Mouse (Mus musculus) liver, adult 2 months (tissue): ENCODE results near the gene Arsa. TPM values are rescaled to one million over a fixed set of nuclear protein-coding genes. Genes with fewer than 3 reads are reported as not detected.

Source experiments
- DNase-seq: peaks from one replicate; pipeline ENCODE4 v3.0.0-alpha.2; 2011; ENCODE audit warnings: low read depth, low spot score; ENCODE audit errors: extremely low read depth
- H3K27ac ChIP-seq: fragments of 200-500 bp; replicated peaks from 2 replicates; pipeline ENCODE4 v1.5.1; 2012; ENCODE audit warnings: low read depth, mild to moderate bottlenecking, control low read depth, inconsistent platforms, low read length; ENCODE audit not compliant: insufficient read depth
- H3K27me3 ChIP-seq: fragments of 200-500 bp; 2 replicates; pipeline ENCODE4 v1.6.1; 2012; ENCODE audit warnings: mild to moderate bottlenecking, moderate library complexity, low read length, inconsistent platforms; ENCODE audit not compliant: control insufficient read depth, insufficient read depth
- H3K36me3 ChIP-seq: fragments of 200-500 bp; 2 replicates; pipeline ENCODE4 v1.6.1; 2012; ENCODE audit warnings: low read length, inconsistent platforms; ENCODE audit not compliant: control insufficient read depth, insufficient read depth
- H3K4me1 ChIP-seq: fragments of 200-500 bp; 2 replicates; pipeline ENCODE4 v1.6.1; 2011; ENCODE audit warnings: low read length; ENCODE audit not compliant: control insufficient read depth, insufficient read depth
- H3K4me3 ChIP-seq: fragments of 200-500 bp; 2 replicates; pipeline ENCODE4 v1.5.1; 2011; ENCODE audit warnings: low read depth, mild to moderate bottlenecking, control low read depth, low read length, moderate library complexity; ENCODE audit not compliant: insufficient read depth
- H3K79me2 ChIP-seq: fragments of 200-500 bp; 2 replicates; pipeline ENCODE4 v1.6.1; 2012; ENCODE audit warnings: inconsistent platforms, mild to moderate bottlenecking, low read length, moderate library complexity; ENCODE audit not compliant: control insufficient read depth, insufficient read depth
- H3K9ac ChIP-seq: fragments of 200-500 bp; 2 replicates; pipeline ENCODE4 v1.6.1; 2012; ENCODE audit warnings: low read depth, mild to moderate bottlenecking, control low read depth, inconsistent platforms, low read length
- CTCF ChIP-seq: fragments of 200-500 bp; IDR thresholded peaks from 2 replicates; pipeline ENCODE4 v1.5.1; 2011; ENCODE audit warnings: low read depth, low read length, control low read depth
- POLR2A ChIP-seq: fragments of 200-500 bp; IDR thresholded peaks from 2 replicates; pipeline ENCODE4 v1.6.1; 2011; ENCODE audit warnings: low read length, control low read depth; ENCODE audit not compliant: insufficient read depth; ENCODE audit errors: extremely low read depth
- WGBS: fragments of 180-500 bp; shearing (Covaris S2); methylation state at CpG from one replicate; pipeline ENCODE4 v1.1.7; 2018; 5-methylcytosine and 5-hydroxymethylcytosine counted together
- polyA plus RNA-seq: library from polyadenylated mRNA; depleted of rRNA; stranded (reverse); fragments of >200 nt; gene quantifications from 2 replicates; pipeline ENCODE4 v1.2.3, GENCODE M21; 2012; rRNA removed
- total RNA-seq: library from RNA; depleted of rRNA; stranded (reverse); fragments of >200 nt; gene quantifications from 2 replicates; pipeline ENCODE4 v1.2.3, GENCODE M21; 2014; rRNA removed

Arsa gene
- total and polyA plus RNA-seq, 2 experiments, result 4.2 to 29.1 TPM

- peak overlapping the region; percentile 53; the same call in 1 of the 2 replicates for H3K9ac ChIP-seq
- H3K4me1 ChIP-seq, result peaks cover 16% of the 10 kb centered on the region
- H3K36me3 ChIP-seq, result peaks cover 17% of the 10 kb centered on the region
- 0 out of 2 replicates have a peak overlapping the region, but pooled peaks have one; percentile 83 for H3K4me3 ChIP-seq
- DNase-seq, result peak; percentile 74
- WGBS, result 61% methylated on average over 19 of the region's 19 CpGs
- TF ChIP-seq CTCF (no peak), POLR2A (no peak)
- no peaks in the 10 kb centered on the region for H3K27me3 ChIP-seq
- peak overlapping the region; percentile 32 for H3K27ac ChIP-seq
- no peaks in the 10 kb centered on the region for H3K79me2 ChIP-seq
Observed at GRCm38 (mm10) chr15:89428136-89428790, 49.0 kb downstream of the Arsa start.

DNA sequence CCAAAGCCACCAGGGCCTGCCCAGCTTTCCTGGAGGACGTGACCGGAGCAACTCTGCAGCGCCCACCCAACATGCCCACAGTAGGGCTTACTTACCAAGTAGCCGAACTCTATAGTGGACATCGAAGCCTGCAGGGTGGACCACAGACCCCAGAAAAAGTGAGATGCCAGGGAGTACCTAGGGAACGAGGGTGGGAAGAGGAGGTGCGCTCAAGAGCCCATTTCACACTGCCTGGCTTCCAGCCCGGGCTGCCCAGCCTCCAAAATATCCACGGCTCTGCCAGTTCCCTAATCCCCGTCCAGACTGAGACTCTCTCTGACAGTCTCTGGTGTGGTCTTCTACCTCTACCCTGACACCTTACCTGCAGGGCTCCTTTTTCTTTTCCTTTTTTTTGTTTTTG lies 50.5 kb downstream of the Arsa start:
- Histone ChIP-seq H3K27ac (no peak overlapping the region), H3K9ac (no peak overlapping the region), H3K79me2 (no peaks in the 10 kb centered on the region), H3K36me3 (peaks cover 17% of the 10 kb centered on the region), H3K27me3 (no peaks in the 10 kb centered on the region), H3K4me1 (peaks cover 16% of the 10 kb centered on the region), H3K4me3 (no peak overlapping the region)
- 75% methylated on average over 10 of the region's 10 CpGs for WGBS
- TF ChIP-seq POLR2A (no peak), CTCF (no peak)
- DNase-seq, result no peak

GRCm38 (mm10) chr15:89425711-89426121 lies 51.5 kb downstream of the Arsa start, which contains the start of gene Cpt1b:
TSS of gene Cpt1b (minus strand) at chr15:89425863.
- H3K27ac ChIP-seq, result peak within 1 kb of the TSS; percentile 7; the same call in 1 of the 2 replicates
- WGBS, result 40% methylated on average over 6 of the region's 6 CpGs
- peaks cover 17% of the 10 kb centered on the region for H3K36me3 ChIP-seq
- H3K27me3 ChIP-seq, result no peaks in the 10 kb centered on the region
- no peaks in the 10 kb centered on the region for H3K79me2 ChIP-seq
- TF ChIP-seq CTCF, result no peak
- no peak for TF ChIP-seq POLR2A
- peak; percentile 64 for DNase-seq
- peaks cover 12% of the 10 kb centered on the region for H3K4me1 ChIP-seq
- H3K9ac ChIP-seq, result no peak within 1 kb of the TSS
- no peak within 1 kb of the TSS for H3K4me3 ChIP-seq

DNA sequence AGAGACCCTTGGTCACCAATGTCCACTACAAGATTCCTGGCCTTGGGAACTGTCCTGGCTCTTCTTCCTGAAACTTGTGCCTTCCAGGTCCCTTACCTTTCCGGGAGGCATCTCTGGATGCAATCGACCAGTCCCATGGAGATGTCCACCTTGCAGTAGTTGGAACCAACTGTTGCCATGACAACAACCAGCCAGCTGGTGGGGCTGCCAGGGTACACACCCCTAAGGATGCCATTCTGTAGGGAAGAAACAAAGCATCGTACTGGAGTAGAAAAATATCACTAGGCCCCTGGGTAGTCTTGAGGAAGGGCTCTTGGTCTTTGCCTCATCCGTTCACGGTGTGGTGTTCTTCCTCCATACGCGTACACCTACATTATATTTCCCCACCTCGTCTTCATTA lies 52.6 kb downstream of the Arsa start:
- TF ChIP-seq POLR2A (no peak), CTCF (no peak)
- Histone ChIP-seq H3K27me3 (no peaks in the 10 kb centered on the region), H3K36me3 (peaks cover 22% of the 10 kb centered on the region), H3K9ac (no peak overlapping the region), H3K79me2 (no peaks in the 10 kb centered on the region), H3K4me3 (no peak overlapping the region), H3K27ac (no peak overlapping the region), H3K4me1 (peaks cover 12% of the 10 kb centered on the region)
- WGBS, result 92% methylated on average over 8 of the region's 8 CpGs
- no peak for DNase-seq

Other genes starting within 250 kb of the Arsa start
- 22.3 and 32.7 TPM in 2 replicates for gene Sbf1, start 162.1 kb downstream of the Arsa start, total RNA-seq
- 75.5 and 99.0 TPM in 2 replicates for gene Sbf1, start 162.1 kb downstream of the Arsa start, polyA plus RNA-seq
- not detected in 2 replicates for gene Adm2, start 154.7 kb downstream of the Arsa start, total RNA-seq
- not detected in 2 replicates for gene Adm2, start 154.7 kb downstream of the Arsa start, polyA plus RNA-seq
- 0.28 and 0.54 TPM in 2 replicates for gene Miox, start 143.0 kb downstream of the Arsa start, total RNA-seq
- 0.31 and 0.32 TPM in 2 replicates for gene Miox, start 143.0 kb downstream of the Arsa start, polyA plus RNA-seq
- 4.3 and 8.0 TPM in 2 replicates for gene Lmf2, start 121.8 kb downstream of the Arsa start, total RNA-seq
- 20.8 and 21.3 TPM in 2 replicates for gene Lmf2, start 121.8 kb downstream of the Arsa start, polyA plus RNA-seq
- gene Ncaph2, start 121.7 kb downstream of the Arsa start, total RNA-seq, result 26.9 and 31.7 TPM in 2 replicates
- gene Ncaph2, start 121.7 kb downstream of the Arsa start, polyA plus RNA-seq, result 52.1 and 63.9 TPM in 2 replicates
- 105 and 131 TPM in 2 replicates for gene Sco2, start 103.6 kb downstream of the Arsa start, total RNA-seq
- 353 and 400 TPM in 2 replicates for gene Sco2, start 103.6 kb downstream of the Arsa start, polyA plus RNA-seq
- 48.7 and 62.5 TPM in 2 replicates for gene Tymp, start 100.4 kb downstream of the Arsa start, total RNA-seq
- 126 and 160 TPM in 2 replicates for gene Tymp, start 100.4 kb downstream of the Arsa start, polyA plus RNA-seq
- gene Odf3b, start 98.1 kb downstream of the Arsa start, total RNA-seq, result 2.0 and 3.8 TPM in 2 replicates
- gene Odf3b, start 98.1 kb downstream of the Arsa start, polyA plus RNA-seq, result 29.8 and 41.7 TPM in 2 replicates
- 0.07 and 0.28 TPM in 2 replicates for gene Klhdc7b, start 92.5 kb downstream of the Arsa start, total RNA-seq
- 0.30 and 0.34 TPM in 2 replicates for gene Klhdc7b, start 92.5 kb downstream of the Arsa start, polyA plus RNA-seq
- gene Syce3, start 66.9 kb downstream of the Arsa start, total RNA-seq, result not detected in 2 replicates
- gene Syce3, start 66.9 kb downstream of the Arsa start, polyA plus RNA-seq, result not detected in 2 replicates
- 1.5 and 1.9 TPM in 2 replicates for gene Cpt1b, start 51.6 kb downstream of the Arsa start, total RNA-seq
- gene Cpt1b, start 51.6 kb downstream of the Arsa start, polyA plus RNA-seq, result 0.82 and 1.3 TPM in 2 replicates
- 1.1 and 1.6 TPM in 2 replicates for gene C730034F03Rik, start 47.8 kb downstream of the Arsa start, total RNA-seq
- gene C730034F03Rik, start 47.8 kb downstream of the Arsa start, polyA plus RNA-seq, result 0.50 and 0.83 TPM in 2 replicates
- gene Gm44502, start 47.7 kb downstream of the Arsa start, total RNA-seq, result not detected in 2 replicates
- 0.30 and 1.5 TPM in 2 replicates for gene Gm44502, start 47.7 kb downstream of the Arsa start, polyA plus RNA-seq
- gene Chkb, start 47.5 kb downstream of the Arsa start, total RNA-seq, result 25.4 and 25.9 TPM in 2 replicates
- gene Chkb, start 47.5 kb downstream of the Arsa start, polyA plus RNA-seq, result 42.0 and 47.2 TPM in 2 replicates
- gene Mapk8ip2, start 23.5 kb downstream of the Arsa start, total RNA-seq, result not detected in 2 replicates
- 0.01 TPM in 1 of 2 replicates, not detected in the other for gene Mapk8ip2, start 23.5 kb downstream of the Arsa start, polyA plus RNA-seq
- 1.5 and 3.2 TPM in 2 replicates for gene Shank3, start 22.2 kb upstream of the Arsa start, total RNA-seq
- gene Shank3, start 22.2 kb upstream of the Arsa start, polyA plus RNA-seq, result 2.7 and 3.9 TPM in 2 replicates
- not detected in 2 replicates for gene Acr, start 90.9 kb upstream of the Arsa start, total RNA-seq
- 0.10 and 0.16 TPM in 2 replicates for gene Acr, start 90.9 kb upstream of the Arsa start, polyA plus RNA-seq
- gene Rabl2, start 114.5 kb upstream of the Arsa start, total RNA-seq, result 1.4 and 1.7 TPM in 2 replicates
- gene Rabl2, start 114.5 kb upstream of the Arsa start, polyA plus RNA-seq, result 3.6 and 4.0 TPM in 2 replicates